Mouse (Mus musculus) spleen, adult 18-20 months (tissue): Measurements from ENCODE around the gene Cd6.

ENCODE experiments used
- DNase-seq, 2 experiments: peaks; one replicate each; pipeline ENCODE4 v3.0.0; 2022; ENCODE audit warnings: mixed read lengths in 2 of 2

The Cd6 gene

DNA sequence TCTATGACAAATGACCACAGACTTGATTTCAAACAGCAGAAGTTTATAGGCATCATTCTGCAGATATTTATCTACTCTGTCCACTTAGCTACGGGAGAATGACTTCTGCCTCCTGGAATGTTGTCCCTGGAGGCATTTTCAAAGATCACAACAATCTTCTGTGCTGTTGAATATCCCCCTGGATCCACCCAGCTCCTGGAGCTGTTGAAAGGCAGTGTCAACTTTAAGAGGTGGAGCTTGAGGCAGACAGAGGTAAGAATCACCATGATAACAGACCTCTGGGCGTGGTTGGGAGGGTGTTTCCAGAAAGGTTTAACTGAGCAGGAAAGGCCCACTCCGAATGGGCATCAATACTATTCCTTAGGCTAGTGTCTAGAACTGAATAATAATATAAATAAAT is 5.8 kb upstream of the Cd6 start:
- no peak for DNase-seq

- no peak for DNase-seq
Observed at GRCm38 (mm10) chr19:10833611-10834010, 3.8 kb upstream of the Cd6 start.

DNA sequence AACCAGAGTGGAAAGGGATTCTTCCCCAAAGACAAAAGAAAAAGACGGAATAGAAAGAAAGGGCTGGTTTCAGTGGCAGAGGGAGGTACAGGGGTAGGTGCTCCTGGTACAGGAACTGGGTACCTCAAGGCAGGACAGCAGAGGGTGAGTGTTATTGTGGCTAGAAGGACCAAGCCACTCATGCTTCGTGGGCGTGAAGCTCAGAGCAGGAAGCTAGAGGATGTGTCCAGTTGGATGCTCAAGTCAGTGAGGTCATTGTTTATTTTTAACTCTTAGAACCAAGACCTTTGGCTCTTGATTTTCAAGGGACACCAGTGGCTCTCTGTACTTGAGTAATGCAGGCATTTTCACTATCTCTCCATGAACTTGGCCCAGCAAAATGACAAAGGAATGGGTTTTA is 2.2 kb upstream of the Cd6 start:
- DNase-seq, result no peak

DNA sequence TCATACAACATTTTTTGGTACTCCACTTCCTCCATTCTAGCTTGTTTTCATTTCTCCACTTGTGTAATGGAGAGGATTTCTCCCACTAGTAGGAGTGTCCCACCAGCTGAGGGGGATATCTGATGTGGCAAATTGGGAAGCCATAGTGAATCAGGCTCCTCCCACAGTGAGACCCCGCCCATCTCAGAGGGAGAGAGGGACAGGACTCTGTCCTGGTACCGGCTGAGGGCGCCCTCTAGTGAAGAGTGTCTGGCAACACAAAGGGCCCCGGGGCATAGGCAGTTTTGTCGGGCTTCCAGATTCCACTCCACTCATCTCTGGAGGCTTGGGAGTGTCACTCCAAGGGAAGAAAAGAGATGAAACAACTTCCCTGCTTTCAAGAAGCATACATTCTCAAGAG is 1.6 kb upstream of the Cd6 start:
- peak; percentile 50 to 71 for DNase-seq

GRCm38 (mm10) chr19:10828321-10828720 is 1.5 kb downstream of the Cd6 start:
- no peak for DNase-seq

DNA sequence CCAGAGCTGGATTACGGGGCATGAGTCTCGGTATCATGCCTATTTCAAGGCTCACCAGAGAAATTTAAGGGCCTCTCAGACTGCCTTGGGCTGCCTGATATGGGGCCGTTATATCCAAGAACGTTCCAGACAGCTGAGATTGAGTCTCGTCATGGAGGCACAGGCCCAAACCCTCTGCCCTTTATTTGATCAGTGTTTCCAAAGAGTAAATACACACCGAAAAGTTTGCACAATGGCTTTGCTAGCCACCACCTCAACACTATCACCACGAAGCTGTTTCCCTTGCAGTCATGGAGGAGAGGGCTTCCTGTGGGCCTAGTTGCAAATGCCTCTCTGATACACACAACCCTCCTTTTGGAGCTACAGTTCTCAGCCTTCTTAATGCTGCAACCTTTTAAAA is 5.8 kb downstream of the Cd6 start:
- no peak for DNase-seq

DNA sequence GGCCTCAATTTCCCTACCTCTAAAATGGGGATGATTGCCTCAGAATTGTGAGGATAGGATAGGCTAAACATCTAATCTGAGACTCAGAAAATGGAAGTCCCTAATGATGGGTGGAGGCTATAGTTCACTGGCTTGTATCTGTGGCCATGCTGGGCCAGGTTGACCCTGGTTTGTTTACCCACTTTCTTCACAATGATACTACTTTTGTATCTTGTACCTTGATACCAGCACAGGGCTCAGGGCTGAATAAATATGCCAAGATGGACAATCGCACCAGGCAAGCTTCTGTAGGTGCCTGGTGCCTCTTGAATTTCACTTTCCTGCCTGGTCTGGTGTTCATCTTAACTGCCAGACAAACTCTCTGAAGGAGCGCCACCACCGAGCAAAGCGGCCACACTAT is 7.3 kb downstream of the Cd6 start:
- no peak for DNase-seq

- DNase-seq, result no peak
Observed at GRCm38 (mm10) chr19:10821319-10821718, 8.5 kb downstream of the Cd6 start.

DNA sequence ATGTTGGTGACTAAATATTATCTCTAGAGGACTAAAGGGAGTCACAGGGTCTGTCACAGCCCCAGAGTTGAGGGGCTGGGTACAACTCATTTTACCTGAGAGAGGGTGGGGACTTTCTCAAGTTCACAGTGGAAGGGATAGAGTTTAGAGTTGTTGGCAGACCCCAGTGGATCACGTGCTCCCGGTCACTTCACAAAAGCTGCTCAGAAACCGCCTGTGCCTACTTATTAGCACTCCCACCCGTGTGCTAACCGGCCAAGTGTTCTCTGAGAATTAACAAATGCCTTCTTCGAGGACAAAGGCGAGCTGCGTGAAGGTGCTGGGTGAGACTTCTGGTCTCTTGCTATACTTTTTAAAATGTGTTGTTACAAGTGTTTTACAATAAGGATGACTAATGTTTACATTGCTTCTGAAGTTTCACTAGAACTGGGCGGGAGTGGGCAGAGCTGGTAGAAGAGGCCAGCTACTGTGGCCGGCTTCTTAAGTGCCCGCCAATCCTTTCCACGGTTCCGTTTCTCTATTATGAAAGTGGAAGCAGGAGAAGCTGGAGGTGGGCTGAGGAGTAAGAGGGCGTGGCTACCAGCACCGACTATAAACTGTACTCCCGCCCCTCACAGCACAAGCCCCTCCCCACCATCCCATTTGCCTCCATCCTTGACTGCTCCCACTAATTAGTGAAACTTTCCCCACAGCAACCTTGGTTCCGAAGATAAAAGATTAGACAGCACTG is 11.5 kb downstream of the Cd6 start:
- DNase-seq, result no peak

DNA sequence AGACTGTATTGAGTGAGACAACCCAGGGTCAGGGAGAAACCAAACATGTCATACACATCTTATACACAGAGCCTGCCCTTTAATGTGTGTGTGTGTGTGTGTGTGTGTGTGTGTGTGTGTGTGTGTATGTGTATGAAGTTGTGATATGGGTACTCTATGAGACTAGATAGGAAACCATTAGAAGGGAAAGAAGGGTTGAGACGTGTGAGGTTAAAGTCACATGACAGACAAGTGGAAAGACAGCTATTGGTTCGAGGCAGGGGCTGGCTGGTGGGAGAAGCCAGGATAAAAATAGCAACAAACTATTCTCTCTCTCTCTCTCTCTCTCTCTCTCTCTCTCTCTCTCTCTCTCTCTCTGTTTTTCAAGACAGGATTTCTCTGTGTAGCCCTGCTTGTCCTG is 13.4 kb downstream of the Cd6 start:
- no peak for DNase-seq

- DNase-seq, result no peak
Observed at GRCm38 (mm10) chr19:10815871-10816270, 14.0 kb downstream of the Cd6 start.

DNA sequence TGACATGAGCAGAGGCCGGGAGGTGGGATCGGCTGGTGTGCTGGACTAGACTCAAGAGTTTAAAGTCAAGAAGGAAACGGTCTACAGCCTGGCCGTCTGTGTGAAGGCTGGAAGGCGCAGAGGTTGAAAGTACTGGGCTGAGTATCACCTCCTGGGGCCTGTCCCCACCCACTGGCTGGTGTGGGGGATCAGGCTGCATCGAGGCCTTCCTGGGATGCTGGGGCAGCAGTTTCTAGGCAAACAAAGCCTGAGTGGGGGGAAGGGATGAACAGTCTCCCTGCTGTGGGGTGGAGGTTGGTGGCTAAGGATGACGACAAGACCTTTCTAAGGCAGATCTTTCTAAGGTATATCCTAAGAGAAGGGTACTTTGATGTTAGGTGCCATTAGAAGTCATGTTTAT is 16.0 kb downstream of the Cd6 start:
- no peak for DNase-seq

GRCm38 (mm10) chr19:10813039-10813438 is 16.8 kb downstream of the Cd6 start:
- no peak for DNase-seq

- no peak for DNase-seq
Observed at GRCm38 (mm10) chr19:10811471-10811870, 18.4 kb downstream of the Cd6 start.

DNA sequence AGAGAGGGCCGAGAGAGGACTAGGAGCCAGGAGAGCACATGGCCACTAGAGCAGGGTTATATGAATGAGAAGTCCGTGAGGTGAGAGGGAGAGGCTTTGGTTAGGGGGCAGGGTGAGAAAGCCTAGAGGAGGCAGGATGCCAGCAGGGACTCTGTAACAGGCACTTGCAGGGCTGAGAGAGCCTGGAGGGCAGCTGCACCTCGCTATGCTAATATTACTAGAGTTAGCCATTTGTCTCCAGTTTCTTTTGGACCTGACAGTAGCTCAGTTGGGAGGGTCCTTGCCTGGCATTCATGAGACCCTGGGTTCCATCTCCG is 19.7 kb downstream of the Cd6 start:
- DNase-seq, result no peak

GRCm38 (mm10) chr19:10809428-10810175 is 20.3 kb downstream of the Cd6 start:
- no peak for DNase-seq

GRCm38 (mm10) chr19:10808524-10809233 is 21.2 kb downstream of the Cd6 start:
- DNase-seq, result no peak

GRCm38 (mm10) chr19:10805661-10806285 is 24.1 kb downstream of the Cd6 start:
- DNase-seq, result no peak

DNA sequence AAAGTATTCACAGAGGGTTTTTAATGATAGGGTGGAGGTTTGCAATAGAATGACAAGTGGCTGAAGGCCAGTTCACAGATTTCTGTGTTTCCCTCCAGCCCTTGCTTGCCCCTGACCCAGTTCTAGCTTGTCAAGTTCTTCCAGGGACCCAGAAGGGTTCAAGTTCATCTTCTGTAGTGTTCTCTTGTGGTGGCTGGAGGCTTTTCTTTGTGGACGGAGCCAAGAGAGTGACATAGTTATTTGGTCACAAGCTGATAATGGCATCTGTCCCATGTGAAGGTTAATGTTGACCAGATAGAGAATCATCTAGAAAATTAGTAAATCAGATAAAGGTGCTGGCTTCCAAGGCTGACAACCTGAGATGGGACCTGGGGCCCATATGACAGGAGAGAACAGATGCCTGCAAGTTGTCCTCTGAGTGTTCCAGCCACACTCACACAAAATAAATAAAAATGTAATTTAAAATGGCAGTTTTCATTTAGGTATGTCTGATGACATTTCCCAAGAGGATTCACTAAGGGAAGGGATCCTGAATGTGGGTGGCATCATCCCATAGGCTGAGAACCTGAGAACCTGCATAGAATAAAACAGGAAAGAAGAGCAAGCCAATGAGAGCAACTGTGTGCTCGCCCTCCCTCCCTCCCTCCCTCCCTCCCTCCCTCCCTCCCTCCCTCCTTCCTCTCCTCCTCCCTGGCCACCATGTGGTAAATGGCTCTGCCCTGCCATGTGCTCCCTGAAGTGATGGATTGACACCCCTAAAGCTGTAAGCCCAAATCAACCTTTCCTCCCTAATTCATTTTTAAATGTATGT is 24.8 kb downstream of the Cd6 start:
- no peak for DNase-seq

DNA sequence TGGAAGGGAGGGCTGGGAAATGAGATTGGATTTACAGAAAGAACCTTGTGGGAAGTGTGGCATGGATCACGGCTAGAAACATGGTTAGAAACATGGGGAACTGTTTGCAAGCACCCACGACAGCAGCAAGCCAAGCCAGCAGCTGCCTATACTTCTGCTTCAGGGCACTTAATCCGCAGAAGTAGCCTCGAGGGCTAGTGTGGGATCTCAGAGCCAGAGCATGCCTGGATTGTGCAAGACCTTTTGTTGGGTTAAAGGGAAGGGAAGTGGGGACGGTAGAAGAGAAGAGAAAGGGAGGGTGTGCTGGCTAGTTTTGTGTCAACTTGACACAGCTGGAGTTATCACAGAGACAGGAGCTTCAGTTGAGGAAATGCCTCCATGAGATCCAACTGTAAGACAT is 26.1 kb downstream of the Cd6 start:
- DNase-seq, result no peak

DNA sequence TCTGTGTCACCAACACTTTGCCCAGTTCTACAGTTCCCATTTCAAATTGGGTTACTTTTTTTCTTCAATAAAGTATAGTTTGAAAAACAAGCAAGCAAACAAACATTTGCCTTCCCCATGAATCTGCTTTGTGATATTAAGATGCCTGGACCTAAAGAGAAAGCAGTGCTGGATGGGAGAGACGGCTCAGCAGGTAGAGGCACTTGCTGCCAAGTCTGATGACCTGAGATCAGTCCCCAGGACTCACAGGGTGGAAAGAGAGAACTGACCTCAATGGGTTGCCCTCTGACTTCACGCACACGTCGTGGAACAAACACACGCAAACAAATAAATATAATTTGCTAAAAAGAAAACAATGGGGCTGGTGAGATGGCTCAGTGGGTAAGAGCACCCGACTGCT is 28.0 kb downstream of the Cd6 start:
- no peak for DNase-seq

- no peak for DNase-seq
Observed at GRCm38 (mm10) chr19:10801070-10801469, 28.8 kb downstream of the Cd6 start.

DNA sequence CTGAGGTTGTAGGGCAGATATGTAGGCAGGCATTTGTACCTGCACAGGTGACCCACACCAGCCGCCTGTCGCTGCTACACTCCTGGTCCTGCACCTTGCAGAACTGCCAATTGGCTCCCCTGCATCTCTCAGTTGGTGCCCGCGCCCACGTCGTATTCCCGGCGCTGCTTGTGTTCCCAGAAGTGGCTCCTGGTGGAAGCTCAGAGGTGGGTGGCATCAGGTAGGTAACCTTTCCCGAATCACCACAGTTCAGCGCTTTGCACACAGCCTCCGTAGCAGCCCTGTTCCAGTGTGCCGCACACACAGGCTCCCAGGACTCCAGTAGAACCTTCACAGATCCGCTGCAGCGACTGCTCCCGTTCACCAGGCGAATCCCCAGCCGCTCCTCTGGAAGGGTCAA is 30.7 kb downstream of the Cd6 start:
- no peak for DNase-seq
